25 mouse cellular contexts compared by ENCODE assay signal in genomic region chr1:163992371-163992770, GRCm38 (mm10). TPM values are rescaled to one million over a fixed set of nuclear protein-coding genes. Genes with fewer than 3 reads are reported as not detected.
"Had no signal": no experiment of that assay in that cellular context is flagged by ENCODE, and none has a peak within 500 bp of the region (broad histone marks: within the 10 kb centered on the region; RNA-seq: fewer than 3 reads in every experiment).

No protein-coding gene starts in this region.

- H3K4me2 ChIP-seq: limb, embryonic 13.5 days; liver, embryonic 12.5 days; liver, embryonic 15.5 days; lung, embryonic 15.5 days; midbrain, embryonic 12.5 days; midbrain, embryonic 15.5 days; neural tube, embryonic 12.5 days; neural tube, embryonic 15.5 days; stomach, embryonic 15.5 days had no signal

- H3K27ac ChIP-seq: limb, embryonic 13.5 days; liver, embryonic 12.5 days; liver, embryonic 15.5 days; lung, embryonic 15.5 days; midbrain, embryonic 12.5 days; midbrain, embryonic 15.5 days; neural tube, embryonic 12.5 days; neural tube, embryonic 15.5 days; stomach, embryonic 15.5 days had no signal

- H3K36me3 ChIP-seq: lung, embryonic 15.5 days; midbrain, embryonic 12.5 days; midbrain, embryonic 15.5 days; neural tube, embryonic 15.5 days; stomach, embryonic 15.5 days had no signal

- H3K4me3 ChIP-seq: limb, embryonic 13.5 days; liver, embryonic 12.5 days; liver, embryonic 15.5 days; lung, embryonic 15.5 days; midbrain, embryonic 12.5 days; midbrain, embryonic 15.5 days; neural tube, embryonic 12.5 days; neural tube, embryonic 15.5 days; stomach, embryonic 15.5 days had no signal

- H3K9ac ChIP-seq: limb, embryonic 13.5 days; liver, embryonic 12.5 days; liver, embryonic 15.5 days; lung, embryonic 15.5 days; midbrain, embryonic 12.5 days; midbrain, embryonic 15.5 days; neural tube, embryonic 12.5 days; neural tube, embryonic 15.5 days; stomach, embryonic 15.5 days had no signal

- H3K27me3 ChIP-seq: limb, embryonic 13.5 days; liver, embryonic 12.5 days; liver, embryonic 15.5 days; lung, embryonic 15.5 days; midbrain, embryonic 12.5 days; midbrain, embryonic 15.5 days; neural tube, embryonic 12.5 days; neural tube, embryonic 15.5 days; stomach, embryonic 15.5 days had no signal

- ATAC-seq: intestine, embryonic 16.5 days; liver, embryonic 12.5 days; midbrain, embryonic 15.5 days had no signal

- DNase-seq: kidney, adult 18-20 months; kidney, postnatal 36 days; left cerebral cortex, postnatal 4 days; liver; lung, adult 18-20 months; lung, postnatal 10 days; lung, postnatal 36 days; right cerebral cortex, adult 18-20 months; right cerebral cortex, postnatal 14 days; right cerebral cortex, postnatal 4 days; thymus, adult 2 months; thymus, postnatal 14 days; thymus, postnatal 4 days had no signal

- H3K4me1 ChIP-seq: stomach, embryonic 15.5 days had no signal

- H3K9me3 ChIP-seq: limb, embryonic 13.5 days; liver, embryonic 12.5 days; liver, embryonic 15.5 days; lung, embryonic 15.5 days; midbrain, embryonic 12.5 days; midbrain, embryonic 15.5 days; neural tube, embryonic 12.5 days; neural tube, embryonic 15.5 days; stomach, embryonic 15.5 days had no signal

RNA-seq across cellular contexts. Expression of gene Sele, which starts 55.7 kb away (rescaled TPM):
- total RNA-seq: layer of hippocampus, adult 18-20 months; left cerebral cortex, postnatal 4 days had no signal
- polyA plus RNA-seq: kidney, embryonic 14.5 days; liver, embryonic 12.5 days; liver, embryonic 15.5 days; midbrain, embryonic 12.5 days; midbrain, embryonic 15.5 days; neural tube, embryonic 12.5 days; neural tube, embryonic 15.5 days; stomach, embryonic 15.5 days had no signal
